Mouse (Mus musculus) lung, adult 2 months (tissue): ENCODE results near the gene Zfp446.

ENCODE experiments used
- CTCF ChIP-seq: fragments of 200-500 bp; IDR thresholded peaks from 2 replicates; pipeline ENCODE4 v1.5.1; 2011; ENCODE audit warnings: mild to moderate bottlenecking, low read length, control low read depth; ENCODE audit not compliant: insufficient read depth
- POLR2A ChIP-seq: fragments of 200-500 bp; IDR thresholded peaks from 2 replicates; pipeline ENCODE4 v1.6.1; 2011; ENCODE audit warnings: low read depth, mild to moderate bottlenecking, control low read depth, low read length, borderline replicate concordance; ENCODE audit errors: extremely low read depth

- TF ChIP-seq CTCF (no peak), POLR2A (no peak)
Observed at GRCm38 (mm10) chr7:12997230-12997629, 19.6 kb downstream of the Zfp446 start.
